Mouse (Mus musculus) cortical plate, adult 2 months (tissue): ENCODE measurements at regions not wholly inside any gene's neighbourhood (a gene's known extent, or its start where the extent isn't known, plus 50 kb on each side); places are given as distances from the start of the nearest gene placed in this dataset.

ENCODE experiments used
- H3K27ac ChIP-seq: fragments of 200-500 bp; 2 replicates; pipeline ENCODE4 v1.5.1; 2012; ENCODE audit warnings: low read length, control low read depth, inconsistent platforms; ENCODE audit not compliant: insufficient read depth
- H3K4me1 ChIP-seq: fragments of 200-500 bp; 2 replicates; pipeline ENCODE4 v1.6.1; 2011; ENCODE audit warnings: low read length; ENCODE audit not compliant: control insufficient read depth, insufficient read depth
- H3K4me3 ChIP-seq: fragments of 200-500 bp; 2 replicates; pipeline ENCODE4 v1.5.1; 2011; ENCODE audit warnings: mild to moderate bottlenecking, low read length, control low read depth; ENCODE audit not compliant: insufficient read depth
- CTCF ChIP-seq: fragments of 200-500 bp; IDR thresholded peaks from 2 replicates; pipeline ENCODE4 v1.5.1; 2011; ENCODE audit warnings: mild to moderate bottlenecking, control low read depth, low read length; ENCODE audit not compliant: insufficient read depth; ENCODE audit errors: extremely low read depth
- POLR2A ChIP-seq: fragments of 200-500 bp; IDR thresholded peaks from 2 replicates; pipeline ENCODE4 v1.6.1; 2011; ENCODE audit warnings: mild to moderate bottlenecking, low read length, control low read depth; ENCODE audit not compliant: insufficient read depth; ENCODE audit errors: extremely low read depth

- no peak for TF ChIP-seq CTCF
- TF ChIP-seq POLR2A: no peak
- H3K4me1 ChIP-seq: no peaks in the 10 kb centered on the region
- H3K4me3 ChIP-seq: no peak overlapping the region
- H3K27ac ChIP-seq: no peak overlapping the region
These were observed 286.2 kb downstream of the Matn1 start for GRCm38 (mm10) chr4:131230361-131230760.

- no peak overlapping the region for H3K27ac ChIP-seq
- H3K4me1 ChIP-seq: no peaks in the 10 kb centered on the region
- no peak for TF ChIP-seq POLR2A
- no peak for TF ChIP-seq CTCF
- no peak overlapping the region for H3K4me3 ChIP-seq
These were observed 292.4 kb downstream of the Matn1 start for GRCm38 (mm10) chr4:131236611-131237031.

DNA sequence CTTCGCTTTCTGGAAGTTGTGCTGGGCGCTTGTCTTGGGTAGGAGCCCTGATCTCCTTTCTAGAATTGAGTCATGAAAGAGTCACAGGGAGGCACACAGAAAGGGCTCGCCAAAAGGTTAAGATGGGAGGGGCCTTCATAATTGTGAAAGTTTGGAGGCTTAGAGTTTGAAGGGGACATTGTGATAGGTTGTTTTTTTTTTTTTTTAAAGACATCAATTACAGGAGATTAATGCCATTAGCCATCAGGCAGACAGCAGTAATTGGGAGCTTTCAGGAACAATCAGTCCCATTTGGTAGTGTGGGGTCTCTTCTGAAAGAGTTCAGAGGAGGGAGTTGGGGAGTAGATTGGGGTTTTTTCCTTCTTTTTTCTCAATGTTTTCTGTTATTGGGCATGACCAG is 294.4 kb downstream of the Matn1 start:
- Histone ChIP-seq H3K4me3 (no peak overlapping the region), H3K27ac (no peak overlapping the region), H3K4me1 (no peaks in the 10 kb centered on the region)
- no peak for TF ChIP-seq POLR2A
- no peak for TF ChIP-seq CTCF

DNA sequence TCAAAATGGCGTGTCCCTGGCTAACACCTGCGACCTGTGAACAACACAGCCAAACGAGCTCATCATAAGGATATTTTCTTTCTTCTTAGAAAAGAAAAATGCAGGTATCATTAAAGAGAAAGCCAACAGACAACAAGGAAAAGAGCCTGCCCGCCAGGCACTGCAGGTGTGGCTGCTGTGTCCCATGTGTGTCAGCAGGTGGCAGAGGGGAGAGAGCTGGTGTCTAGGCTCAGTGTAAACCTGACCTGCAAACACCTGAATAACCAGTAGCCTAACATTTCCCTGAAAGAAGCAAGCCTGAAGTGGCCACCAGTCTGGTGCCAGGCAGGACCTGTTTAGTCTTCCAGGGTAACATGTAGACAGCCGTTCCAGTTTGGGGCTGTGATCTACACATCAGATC is 294.9 kb downstream of the Matn1 start:
- no peak overlapping the region for H3K27ac ChIP-seq
- TF ChIP-seq CTCF (no peak), POLR2A (no peak)
- H3K4me3 ChIP-seq: no peak overlapping the region
- H3K4me1 ChIP-seq: no peaks in the 10 kb centered on the region

DNA sequence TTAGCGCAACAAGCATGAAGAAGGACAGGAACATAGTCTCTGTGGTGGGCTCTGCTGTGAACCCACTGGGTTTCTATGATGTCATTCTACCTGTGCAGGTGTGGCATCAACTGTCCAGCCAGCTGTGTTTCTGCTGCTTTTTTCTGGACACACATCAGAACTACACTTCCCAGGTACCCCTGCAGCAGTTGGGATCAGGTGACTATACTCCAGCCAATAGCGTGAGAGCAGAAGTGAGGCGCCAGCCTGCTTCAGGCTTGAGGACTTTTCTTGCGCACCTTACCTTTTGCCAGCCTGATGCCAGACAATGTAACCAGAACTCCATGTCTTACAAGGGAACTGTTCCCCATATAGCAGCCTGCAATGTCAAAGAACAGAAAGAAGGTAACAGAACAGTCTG is 296.3 kb downstream of the Matn1 start:
- Histone ChIP-seq H3K4me3 (no peak overlapping the region), H3K27ac (no peak overlapping the region), H3K4me1 (no peaks in the 10 kb centered on the region)
- no peak for TF ChIP-seq POLR2A
- TF ChIP-seq CTCF: no peak

GRCm38 (mm10) chr4:131242250-131242649 is 298.1 kb downstream of the Matn1 start:
- no peak overlapping the region for H3K4me3 ChIP-seq
- no peak overlapping the region for H3K27ac ChIP-seq
- TF ChIP-seq CTCF (no peak), POLR2A (no peak)
- H3K4me1 ChIP-seq: no peaks in the 10 kb centered on the region

- Histone ChIP-seq H3K27ac (no peak overlapping the region; the same call in 1 of the 2 replicates), H3K4me3 (no peak overlapping the region), H3K4me1 (no peaks in the 10 kb centered on the region)
- no peak for TF ChIP-seq CTCF
- TF ChIP-seq POLR2A: no peak
These were observed 299.7 kb downstream of the Matn1 start for GRCm38 (mm10) chr4:131243744-131244387.

GRCm38 (mm10) chr4:131252602-131253442 is 308.6 kb downstream of the Matn1 start:
- TF ChIP-seq CTCF (peak; percentile 90), POLR2A (no peak)
- H3K27ac ChIP-seq: no peak overlapping the region
- H3K4me3 ChIP-seq: no peak overlapping the region
- no peaks in the 10 kb centered on the region for H3K4me1 ChIP-seq

DNA sequence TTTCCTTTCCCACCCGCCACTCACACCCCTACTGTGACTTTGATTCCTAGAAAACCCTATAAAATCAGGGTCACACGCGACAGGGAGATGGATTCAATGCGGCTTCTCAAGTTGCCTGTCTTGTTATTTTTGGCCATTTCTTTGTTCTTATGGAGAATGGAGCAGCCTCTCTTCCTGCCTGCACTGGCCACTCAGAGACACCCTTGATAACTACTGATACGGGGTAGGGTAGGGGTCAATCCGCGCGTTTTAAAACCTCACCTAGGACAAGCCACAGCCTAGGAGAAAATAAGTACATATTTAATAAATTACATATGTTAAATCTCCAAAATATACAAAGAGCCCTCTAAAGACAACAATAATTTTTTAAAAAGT is 309.2 kb downstream of the Matn1 start:
- TF ChIP-seq CTCF (no peak), POLR2A (no peak)
- Histone ChIP-seq H3K27ac (no peak overlapping the region), H3K4me3 (no peak overlapping the region), H3K4me1 (no peaks in the 10 kb centered on the region)

DNA sequence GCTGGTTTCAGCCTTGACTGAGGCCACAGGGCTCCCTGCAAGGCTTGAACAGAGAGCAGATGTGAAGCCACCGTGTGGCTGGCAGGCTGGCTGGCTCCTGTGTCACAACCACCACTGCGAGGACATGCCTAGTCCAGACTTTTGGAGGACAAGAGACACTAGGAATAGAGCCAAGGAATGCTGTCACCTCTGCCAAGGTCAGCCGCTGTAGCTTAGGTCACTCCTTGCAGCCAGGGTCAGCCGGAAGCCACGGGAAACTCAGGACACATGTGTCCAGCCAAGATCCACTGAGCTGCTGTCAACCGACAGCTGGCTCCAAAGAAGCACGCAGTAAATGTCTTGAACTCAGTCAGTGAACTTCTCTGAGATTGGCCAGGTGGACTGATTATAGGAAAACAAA is 310.1 kb downstream of the Matn1 start:
- TF ChIP-seq CTCF (no peak), POLR2A (no peak)
- Histone ChIP-seq H3K4me3 (no peak overlapping the region), H3K27ac (no peak overlapping the region), H3K4me1 (no peaks in the 10 kb centered on the region)
